Comparison of ENCODE assay signal across 8 mouse cellular contexts in the genomic region with DNA sequence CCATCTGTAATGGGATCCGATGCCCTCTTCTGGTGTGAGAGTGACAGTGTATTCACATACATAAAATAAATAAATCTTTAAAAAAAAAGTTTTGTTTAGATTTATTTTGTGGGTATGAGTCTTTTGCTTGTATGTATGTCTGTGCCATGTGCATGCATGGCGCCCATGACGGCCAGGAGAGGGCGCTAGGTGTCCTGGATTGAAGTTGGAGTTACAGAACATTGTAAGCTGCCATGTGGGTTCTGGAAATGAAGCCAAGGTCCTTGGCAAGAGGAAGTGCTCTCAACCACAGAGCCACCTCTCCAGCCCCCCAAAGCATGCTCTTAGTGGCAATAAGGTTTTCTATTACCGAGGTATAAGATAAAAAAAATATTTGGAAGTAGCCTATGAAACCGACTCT. TPM values are rescaled to one million over a fixed set of nuclear protein-coding genes. Genes with fewer than 3 reads are reported as not detected.
DNase-seq lines count a peak whose midpoint lies in the region; ATAC-seq and TF ChIP-seq lines count a peak whose summit lies in the region.

No protein-coding gene starts in this region.

- no peak for TF ChIP-seq POLR2A in spleen, adult 2 months (IDR thresholded peaks at IDR 0.05; ENCODE audit: low read depth, low read length)

- H3K27me3 ChIP-seq in heart, embryonic 12.5 days (replicated peaks) = no peaks in the 10 kb centered on the region
- H3K27me3 ChIP-seq in spleen, adult 2 months (ENCODE audit: control insufficient read depth, insufficient read depth, low read length) = no peaks in the 10 kb centered on the region

- no peak for ATAC-seq in heart, embryonic 12.5 days (ENCODE audit: insufficient number of reproducible peaks, low FRiP score)

- WGBS in heart, embryonic 12.5 days = 74% methylated on average over 6 of the region's 6 CpGs
- 68% methylated on average over 6 of the region's 6 CpGs for WGBS in spleen, adult 2 months

- no peak overlapping the region for H3K27ac ChIP-seq in heart, embryonic 12.5 days (ENCODE audit: poor library complexity, severe bottlenecking)
- H3K27ac ChIP-seq in spleen, adult 2 months (ENCODE audit: insufficient read depth, low read length) = no peak overlapping the region

- no peak overlapping the region for H3K4me3 ChIP-seq in heart, embryonic 12.5 days
- H3K4me3 ChIP-seq in spleen, adult 2 months (ENCODE audit: extremely low read depth, insufficient read depth, insufficient read length) = no peak overlapping the region

- 0 out of 2 replicates have a peak, but pooled peaks have one; percentile 18 for TF ChIP-seq CTCF in spleen, adult 2 months (IDR thresholded peaks at IDR 0.05; ENCODE audit: extremely low read depth, insufficient read depth, insufficient read length, insufficient replicate concordance)

- no peak overlapping the region for H3K9ac ChIP-seq in heart, embryonic 12.5 days

- intact Hi-C loops in heart, postnatal 10 days (cut with DNase I) = no loop called here

- no peaks in the 10 kb centered on the region for H3K4me1 ChIP-seq in heart, embryonic 12.5 days (replicated peaks)
- no peaks in the 10 kb centered on the region for H3K4me1 ChIP-seq in spleen, adult 2 months (ENCODE audit: control insufficient read depth, insufficient read depth, insufficient read length)

- no peak overlapping the region for H3K4me2 ChIP-seq in heart, embryonic 12.5 days

- DNase-seq in heart, postnatal 10 days = peak; percentile 21 to 54
- DNase-seq in spleen, adult 2 months (ENCODE audit: low read depth in 1 of 2, low spot score in 2 of 2) = no peak
- no peak for DNase-seq in spleen, adult 12 weeks (ENCODE audit: low spot score)
- DNase-seq in embryo, embryonic 11 days = peak; percentile 32
- peak; percentile 22 for DNase-seq in naive thymus-derived CD4-positive, alpha-beta T cell, adult 2 months (ENCODE audit: low read depth)
- DNase-seq in T-cell, adult 2 months (ENCODE audit: low spot score) = no peak
- no peak for DNase-seq in urinary bladder, postnatal 25 days (ENCODE audit: low spot score)

- peaks cover 46% of the 10 kb centered on the region for H3K36me3 ChIP-seq in heart, embryonic 12.5 days
- H3K36me3 ChIP-seq in spleen, adult 2 months (ENCODE audit: control insufficient read depth, insufficient read depth, low read length) = no peaks in the 10 kb centered on the region

- H3K9me3 ChIP-seq in heart, embryonic 12.5 days (replicated peaks) = no peaks in the 10 kb centered on the region

RNA-seq across cellular contexts. Expression of gene Cenpu, which starts 7.6 kb away (rescaled TPM):
- total RNA-seq in heart, postnatal 10 days (2021) = 1 to 10 TPM; 3.0 to 4.6 TPM
- polyA plus RNA-seq in heart, embryonic 12.5 days (2016; fragmentation: Nextera tagmentation; extraction: Ambion mirVana) = 10.7 and 12.6 TPM in 2 replicates
- 1.5 and 2.3 TPM in 2 replicates for polyA plus RNA-seq in spleen, adult 2 months (2012; rRNA removed)

RNA-seq across cellular contexts. Expression of gene Primpol, which starts 57.6 kb away (rescaled TPM):
- 1 to 10 TPM; 3.7 to 6.5 TPM for total RNA-seq in heart, postnatal 10 days (2021)
- polyA plus RNA-seq in heart, embryonic 12.5 days (2016; fragmentation: Nextera tagmentation; extraction: Ambion mirVana) = 11.2 and 14.2 TPM in 2 replicates
- polyA plus RNA-seq in spleen, adult 2 months (2012; rRNA removed) = 1.8 and 2.5 TPM in 2 replicates

RNA-seq across cellular contexts. Expression of gene Casp3, which starts 57.7 kb away (rescaled TPM):
- 10 to 100 TPM; 15.8 to 18.7 TPM for total RNA-seq in heart, postnatal 10 days (2021)
- 59.1 and 62.4 TPM in 2 replicates for polyA plus RNA-seq in heart, embryonic 12.5 days (2016; fragmentation: Nextera tagmentation; extraction: Ambion mirVana)
- polyA plus RNA-seq in spleen, adult 2 months (2012; rRNA removed) = 4.1 and 5.0 TPM in 2 replicates

Comparison
In these comparisons a context has a peak if more than half of its experiments do, and no peak if none do; other contexts are left out.
1. DNase-seq: peak in heart, postnatal 10 days (2 of 2), embryo, embryonic 11 days (single experiment) and naive thymus-derived CD4-positive, alpha-beta T cell, adult 2 months (single experiment); none in spleen, adult 2 months (0 of 2), spleen, adult 12 weeks (single experiment), T-cell, adult 2 months (single experiment) and urinary bladder, postnatal 25 days (single experiment).
2. RNA of gene Casp3, which starts 57.7 kb away (polyA plus RNA-seq): 59.1 to 62.4 TPM in heart, embryonic 12.5 days; 4.1 to 5.0 TPM in spleen, adult 2 months; every median in the first group is over 10 times any median in the second.